Mouse (Mus musculus): Measurements from ENCODE around the gene BC049715.

DNA sequence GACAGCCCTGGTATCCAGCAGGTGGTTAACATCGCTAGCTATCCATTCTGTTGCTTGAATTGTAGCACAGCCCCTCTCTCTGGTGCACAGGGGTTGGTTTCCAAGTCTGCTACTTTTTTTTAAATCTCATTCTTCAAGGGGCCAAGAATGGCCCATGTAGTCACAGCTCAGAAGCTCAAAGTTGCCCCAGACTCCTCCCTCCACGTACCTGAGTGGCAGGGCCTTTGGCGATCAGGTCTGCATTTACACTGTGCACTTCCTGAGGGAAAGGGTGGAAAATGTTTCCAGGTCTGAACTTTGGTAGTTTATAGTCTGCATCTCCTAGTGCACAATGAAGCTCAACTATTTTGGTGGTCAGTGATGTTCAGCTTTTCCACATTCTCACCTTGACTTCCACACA is 19.8 kb downstream of the BC049715 start:
- no peak for TF ChIP-seq CTCF (IDR thresholded peaks at IDR 0.05; ENCODE audit: extremely low read depth, insufficient read depth, low read length)
- no peak for TF ChIP-seq POLR2A (IDR thresholded peaks at IDR 0.05; ENCODE audit: extremely low read depth, insufficient read depth, low read length)

All from cortical plate, adult 2 months (tissue).